Mouse (Mus musculus): ENCODE results near the gene Cyp27b1. TPM values are rescaled to one million over a fixed set of nuclear protein-coding genes. Genes with fewer than 3 reads are reported as not detected.

The Cyp27b1 gene
- polyA plus RNA-seq, 1 experiment, result 0.32 TPM

- Histone ChIP-seq H3K4me1 (replicated peaks; ENCODE audit: control insufficient read depth, insufficient read depth, low read length) (no peaks in the 10 kb centered on the region), H3K27ac (ENCODE audit: control insufficient read depth, insufficient read depth, low read length) (no peak overlapping the region), H3K27me3 (ENCODE audit: control insufficient read depth, insufficient read depth, low read length) (no peaks in the 10 kb centered on the region), H3K4me3 (ENCODE audit: control insufficient read depth, insufficient read depth, low read length) (no peak overlapping the region), H3K36me3 (ENCODE audit: control insufficient read depth, insufficient read depth, low read length) (peaks cover 48% of the 10 kb centered on the region)
- DNase-seq, result no peak
- no peak for TF ChIP-seq CTCF (IDR thresholded peaks at IDR 0.05; ENCODE audit: borderline replicate concordance, control insufficient read depth, extremely low read depth, insufficient read depth, low read length, poor library complexity)
- WGBS, result 90% methylated on average over 5 of the region's 5 CpGs
Measured at GRCm38 (mm10) chr10:127083915-127084306, 35.9 kb downstream of the Cyp27b1 start.

GRCm38 (mm10) chr10:127085052-127085451 lies 37.0 kb downstream of the Cyp27b1 start:
- TF ChIP-seq POLR2A (IDR thresholded peaks at IDR 0.05; ENCODE audit: control insufficient read depth, extremely low read depth, insufficient read depth, low read length, poor library complexity) (no peak), CTCF (IDR thresholded peaks at IDR 0.05; ENCODE audit: borderline replicate concordance, control insufficient read depth, extremely low read depth, insufficient read depth, low read length, poor library complexity) (no peak)
- H3K4me3 ChIP-seq (ENCODE audit: control insufficient read depth, insufficient read depth, low read length), result no peak overlapping the region
- H3K27ac ChIP-seq (ENCODE audit: control insufficient read depth, insufficient read depth, low read length), result no peak overlapping the region
- WGBS, result 95% methylated on average over 9 of the region's 9 CpGs
- no peaks in the 10 kb centered on the region for H3K4me1 ChIP-seq (replicated peaks; ENCODE audit: control insufficient read depth, insufficient read depth, low read length)
- no peak for DNase-seq
- no peaks in the 10 kb centered on the region for H3K27me3 ChIP-seq (ENCODE audit: control insufficient read depth, insufficient read depth, low read length)
- H3K36me3 ChIP-seq (ENCODE audit: control insufficient read depth, insufficient read depth, low read length), result peaks cover 49% of the 10 kb centered on the region

GRCm38 (mm10) chr10:127085633-127086032 lies 37.6 kb downstream of the Cyp27b1 start:
- no peak overlapping the region for H3K27ac ChIP-seq (ENCODE audit: control insufficient read depth, insufficient read depth, low read length)
- no peaks in the 10 kb centered on the region for H3K4me1 ChIP-seq (replicated peaks; ENCODE audit: control insufficient read depth, insufficient read depth, low read length)
- no peak overlapping the region for H3K4me3 ChIP-seq (ENCODE audit: control insufficient read depth, insufficient read depth, low read length)
- TF ChIP-seq POLR2A (IDR thresholded peaks at IDR 0.05; ENCODE audit: control insufficient read depth, extremely low read depth, insufficient read depth, low read length, poor library complexity) (no peak), CTCF (IDR thresholded peaks at IDR 0.05; ENCODE audit: borderline replicate concordance, control insufficient read depth, extremely low read depth, insufficient read depth, low read length, poor library complexity) (no peak)
- WGBS, result 94% methylated on average over 6 of the region's 6 CpGs
- H3K27me3 ChIP-seq (ENCODE audit: control insufficient read depth, insufficient read depth, low read length), result no peaks in the 10 kb centered on the region
- DNase-seq, result no peak
- peaks cover 52% of the 10 kb centered on the region for H3K36me3 ChIP-seq (ENCODE audit: control insufficient read depth, insufficient read depth, low read length)

- Histone ChIP-seq H3K4me3 (ENCODE audit: control insufficient read depth, insufficient read depth, low read length) (no peak overlapping the region), H3K36me3 (ENCODE audit: control insufficient read depth, insufficient read depth, low read length) (peaks cover 50% of the 10 kb centered on the region), H3K27me3 (ENCODE audit: control insufficient read depth, insufficient read depth, low read length) (no peaks in the 10 kb centered on the region), H3K27ac (ENCODE audit: control insufficient read depth, insufficient read depth, low read length) (no peak overlapping the region), H3K4me1 (replicated peaks; ENCODE audit: control insufficient read depth, insufficient read depth, low read length) (no peaks in the 10 kb centered on the region)
- 90% methylated on average over 57 of the region's 57 CpGs for WGBS
- DNase-seq, result no peak
- TF ChIP-seq POLR2A (IDR thresholded peaks at IDR 0.05; ENCODE audit: control insufficient read depth, extremely low read depth, insufficient read depth, low read length, poor library complexity) (no peak), CTCF (IDR thresholded peaks at IDR 0.05; ENCODE audit: borderline replicate concordance, control insufficient read depth, extremely low read depth, insufficient read depth, low read length, poor library complexity) (no peak)
Measured at GRCm38 (mm10) chr10:127090560-127091411, 42.7 kb downstream of the Cyp27b1 start.

- peaks cover 58% of the 10 kb centered on the region for H3K36me3 ChIP-seq (ENCODE audit: control insufficient read depth, insufficient read depth, low read length)
- no peak overlapping the region for H3K27ac ChIP-seq (ENCODE audit: control insufficient read depth, insufficient read depth, low read length)
- H3K4me3 ChIP-seq (ENCODE audit: control insufficient read depth, insufficient read depth, low read length), result no peak overlapping the region
- no peak for TF ChIP-seq POLR2A (IDR thresholded peaks at IDR 0.05; ENCODE audit: control insufficient read depth, extremely low read depth, insufficient read depth, low read length, poor library complexity)
- no peak for TF ChIP-seq CTCF (IDR thresholded peaks at IDR 0.05; ENCODE audit: borderline replicate concordance, control insufficient read depth, extremely low read depth, insufficient read depth, low read length, poor library complexity)
- no peaks in the 10 kb centered on the region for H3K27me3 ChIP-seq (ENCODE audit: control insufficient read depth, insufficient read depth, low read length)
- no peaks in the 10 kb centered on the region for H3K4me1 ChIP-seq (replicated peaks; ENCODE audit: control insufficient read depth, insufficient read depth, low read length)
- DNase-seq, result no peak
- 92% methylated on average over 49 of the region's 51 CpGs for WGBS
Measured at GRCm38 (mm10) chr10:127091507-127092396, 43.7 kb downstream of the Cyp27b1 start.

GRCm38 (mm10) chr10:127092742-127093141 lies 44.7 kb downstream of the Cyp27b1 start:
- Histone ChIP-seq H3K27ac (ENCODE audit: control insufficient read depth, insufficient read depth, low read length) (no peak overlapping the region), H3K27me3 (ENCODE audit: control insufficient read depth, insufficient read depth, low read length) (no peaks in the 10 kb centered on the region), H3K4me3 (ENCODE audit: control insufficient read depth, insufficient read depth, low read length) (no peak overlapping the region), H3K36me3 (ENCODE audit: control insufficient read depth, insufficient read depth, low read length) (peaks cover 53% of the 10 kb centered on the region), H3K4me1 (replicated peaks; ENCODE audit: control insufficient read depth, insufficient read depth, low read length) (no peaks in the 10 kb centered on the region)
- TF ChIP-seq CTCF (IDR thresholded peaks at IDR 0.05; ENCODE audit: borderline replicate concordance, control insufficient read depth, extremely low read depth, insufficient read depth, low read length, poor library complexity), result no peak
- no peak for TF ChIP-seq POLR2A (IDR thresholded peaks at IDR 0.05; ENCODE audit: control insufficient read depth, extremely low read depth, insufficient read depth, low read length, poor library complexity)
- no peak for DNase-seq
- WGBS, result 52% methylated on average over 4 of the region's 4 CpGs

All from thymus, adult 2 months (tissue).